Mouse (Mus musculus): ENCODE data around the gene Itk. TPM values are rescaled to one million over a fixed set of nuclear protein-coding genes. Genes with fewer than 3 reads are reported as not detected.

Gene Itk
- total RNA-seq, 2 experiments from 2014 or later: 0.21 to 0.28 TPM

- DNase-seq (ENCODE audit: low spot score in 2 of 2): no peak
Measured at GRCm38 (mm10) chr11:46395088-46395487, 5.8 kb upstream of the Itk start.

GRCm38 (mm10) chr11:46393413-46393812 lies 4.1 kb upstream of the Itk start:
- no peak for DNase-seq (ENCODE audit: low spot score in 2 of 2)

- DNase-seq (ENCODE audit: low spot score in 2 of 2): no peak
Measured at GRCm38 (mm10) chr11:46392890-46393289, 3.6 kb upstream of the Itk start.

- no peak for DNase-seq (ENCODE audit: low spot score in 2 of 2)
Measured at GRCm38 (mm10) chr11:46390621-46391020, 1.3 kb upstream of the Itk start.

- DNase-seq (ENCODE audit: low spot score in 2 of 2): no peak
Measured at GRCm38 (mm10) chr11:46388438-46388837, 877 bp downstream of the Itk start.

- no peak for DNase-seq (ENCODE audit: low spot score in 2 of 2)
Measured at GRCm38 (mm10) chr11:46387061-46387460, 2.3 kb downstream of the Itk start.

- no peak for DNase-seq (ENCODE audit: low spot score in 2 of 2)
Measured at GRCm38 (mm10) chr11:46386556-46386955, 2.8 kb downstream of the Itk start.

GRCm38 (mm10) chr11:46384925-46385324 lies 4.4 kb downstream of the Itk start:
- DNase-seq (ENCODE audit: low spot score in 2 of 2): no peak

GRCm38 (mm10) chr11:46382466-46382865 lies 6.8 kb downstream of the Itk start:
- DNase-seq (ENCODE audit: low spot score in 2 of 2): no peak

- no peak for DNase-seq (ENCODE audit: low spot score in 2 of 2)
Measured at GRCm38 (mm10) chr11:46380097-46380675, 9.1 kb downstream of the Itk start.

- DNase-seq (ENCODE audit: low spot score in 2 of 2): no peak
Measured at GRCm38 (mm10) chr11:46377819-46378782, 11.2 kb downstream of the Itk start.

- no peak for DNase-seq (ENCODE audit: low spot score in 2 of 2)
Measured at GRCm38 (mm10) chr11:46377316-46377715, 12.0 kb downstream of the Itk start.

- DNase-seq (ENCODE audit: low spot score in 2 of 2): no peak
Measured at GRCm38 (mm10) chr11:46375015-46375414, 14.3 kb downstream of the Itk start.

- no peak for DNase-seq (ENCODE audit: low spot score in 2 of 2)
Measured at GRCm38 (mm10) chr11:46373071-46374030, 16.0 kb downstream of the Itk start.

- DNase-seq (ENCODE audit: low spot score in 2 of 2): no peak
Measured at GRCm38 (mm10) chr11:46372331-46372953, 16.9 kb downstream of the Itk start.

GRCm38 (mm10) chr11:46371250-46371649 lies 18.1 kb downstream of the Itk start:
- DNase-seq (ENCODE audit: low spot score in 2 of 2): no peak

GRCm38 (mm10) chr11:46370457-46370856 lies 18.9 kb downstream of the Itk start:
- no peak for DNase-seq (ENCODE audit: low spot score in 2 of 2)

- no peak for DNase-seq (ENCODE audit: low spot score in 2 of 2)
Measured at GRCm38 (mm10) chr11:46366357-46366756, 23.0 kb downstream of the Itk start.

GRCm38 (mm10) chr11:46365744-46366143 lies 23.6 kb downstream of the Itk start:
- DNase-seq (ENCODE audit: low spot score in 2 of 2): no peak

- no peak for DNase-seq (ENCODE audit: low spot score in 2 of 2)
Measured at GRCm38 (mm10) chr11:46363864-46364263, 25.5 kb downstream of the Itk start.

Data from left cerebral cortex, adult 18-20 months (tissue).